Mouse (Mus musculus) liver, adult 2 months (tissue): ENCODE measurements at regions not wholly inside any gene's neighbourhood (a gene's known extent, or its start where the extent isn't known, plus 50 kb on each side); places are given as distances from the start of the nearest gene placed in this dataset.
A peak's percentile ranks its signal among the peaks of the same experiment; 100 is the strongest.

Experiments used
- DNase-seq: peaks from one replicate; pipeline ENCODE4 v3.0.0-alpha.2; 2011; ENCODE audit warnings: low read depth, low spot score; ENCODE audit errors: extremely low read depth
- H3K27ac ChIP-seq: fragments of 200-500 bp; replicated peaks from 2 replicates; pipeline ENCODE4 v1.5.1; 2012; ENCODE audit warnings: low read depth, mild to moderate bottlenecking, control low read depth, inconsistent platforms, low read length; ENCODE audit not compliant: insufficient read depth
- H3K27me3 ChIP-seq: fragments of 200-500 bp; 2 replicates; pipeline ENCODE4 v1.6.1; 2012; ENCODE audit warnings: mild to moderate bottlenecking, moderate library complexity, low read length, inconsistent platforms; ENCODE audit not compliant: control insufficient read depth, insufficient read depth
- H3K36me3 ChIP-seq: fragments of 200-500 bp; 2 replicates; pipeline ENCODE4 v1.6.1; 2012; ENCODE audit warnings: low read length, inconsistent platforms; ENCODE audit not compliant: control insufficient read depth, insufficient read depth
- H3K4me1 ChIP-seq: fragments of 200-500 bp; 2 replicates; pipeline ENCODE4 v1.6.1; 2011; ENCODE audit warnings: low read length; ENCODE audit not compliant: control insufficient read depth, insufficient read depth
- H3K4me3 ChIP-seq: fragments of 200-500 bp; 2 replicates; pipeline ENCODE4 v1.5.1; 2011; ENCODE audit warnings: low read depth, mild to moderate bottlenecking, control low read depth, low read length, moderate library complexity; ENCODE audit not compliant: insufficient read depth
- H3K79me2 ChIP-seq: fragments of 200-500 bp; 2 replicates; pipeline ENCODE4 v1.6.1; 2012; ENCODE audit warnings: inconsistent platforms, mild to moderate bottlenecking, low read length, moderate library complexity; ENCODE audit not compliant: control insufficient read depth, insufficient read depth
- H3K9ac ChIP-seq: fragments of 200-500 bp; 2 replicates; pipeline ENCODE4 v1.6.1; 2012; ENCODE audit warnings: low read depth, mild to moderate bottlenecking, control low read depth, inconsistent platforms, low read length
- CTCF ChIP-seq: fragments of 200-500 bp; IDR thresholded peaks from 2 replicates; pipeline ENCODE4 v1.5.1; 2011; ENCODE audit warnings: low read depth, low read length, control low read depth
- POLR2A ChIP-seq: fragments of 200-500 bp; IDR thresholded peaks from 2 replicates; pipeline ENCODE4 v1.6.1; 2011; ENCODE audit warnings: low read length, control low read depth; ENCODE audit not compliant: insufficient read depth; ENCODE audit errors: extremely low read depth
- WGBS: fragments of 180-500 bp; shearing (Covaris S2); methylation state at CpG from one replicate; pipeline ENCODE4 v1.1.7; 2018; 5-methylcytosine and 5-hydroxymethylcytosine counted together

DNA sequence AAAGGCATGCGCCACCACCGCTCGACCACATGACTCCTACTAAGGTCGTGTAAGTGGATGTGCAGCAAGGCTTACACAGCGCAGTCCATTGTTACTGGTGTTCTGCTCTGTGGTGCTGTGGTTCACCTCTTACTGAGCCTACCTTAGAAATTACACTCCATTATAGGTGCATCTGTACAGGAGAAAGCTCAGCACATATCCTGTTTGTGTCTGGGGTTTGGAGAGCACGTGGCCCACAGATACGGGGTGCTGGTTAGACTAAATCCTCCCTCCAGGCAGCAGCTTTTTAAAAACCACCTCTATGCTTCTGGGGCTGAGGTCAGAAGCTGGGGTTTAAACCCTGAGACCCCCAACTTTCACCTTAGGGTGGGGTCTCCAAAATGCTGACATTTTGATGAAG lies 89.5 kb downstream of the Cpn2 start:
- Histone ChIP-seq H3K27ac (no peak overlapping the region), H3K4me1 (no peaks in the 10 kb centered on the region; the same call in 1 of the 2 replicates), H3K27me3 (no peaks in the 10 kb centered on the region), H3K9ac (no peak overlapping the region), H3K4me3 (no peak overlapping the region), H3K36me3 (no peaks in the 10 kb centered on the region), H3K79me2 (no peaks in the 10 kb centered on the region)
- TF ChIP-seq POLR2A (no peak), CTCF (no peak)
- no peak for DNase-seq
- 90% methylated on average over 7 of the region's 7 CpGs for WGBS

DNA sequence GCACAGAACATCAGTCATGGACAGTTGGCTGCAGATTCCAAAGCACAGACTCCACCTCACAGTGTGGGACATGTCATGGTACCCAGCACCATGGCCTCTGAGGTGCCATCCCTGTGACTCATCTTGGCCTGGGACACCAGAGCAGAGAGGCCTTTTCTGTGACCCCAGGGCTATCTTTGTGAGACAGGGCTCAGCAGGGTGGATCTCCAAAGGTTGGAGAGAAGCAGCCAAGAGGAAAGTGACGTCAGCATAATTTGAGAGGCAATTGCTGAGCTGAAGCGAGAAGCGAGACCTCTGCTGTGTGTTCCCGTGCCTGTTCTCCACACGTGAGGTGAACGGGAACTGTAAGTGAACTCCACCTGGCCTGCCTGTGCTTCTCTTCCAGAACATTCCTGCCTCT lies 88.7 kb downstream of the Cpn2 start:
- TF ChIP-seq CTCF = no peak
- TF ChIP-seq POLR2A = no peak
- Histone ChIP-seq H3K9ac (no peak overlapping the region), H3K27me3 (no peaks in the 10 kb centered on the region), H3K27ac (no peak overlapping the region), H3K36me3 (no peaks in the 10 kb centered on the region), H3K4me1 (no peaks in the 10 kb centered on the region; the same call in 1 of the 2 replicates), H3K79me2 (no peaks in the 10 kb centered on the region), H3K4me3 (no peak overlapping the region)
- WGBS = 89% methylated on average over 6 of the region's 6 CpGs
- DNase-seq = no peak

DNA sequence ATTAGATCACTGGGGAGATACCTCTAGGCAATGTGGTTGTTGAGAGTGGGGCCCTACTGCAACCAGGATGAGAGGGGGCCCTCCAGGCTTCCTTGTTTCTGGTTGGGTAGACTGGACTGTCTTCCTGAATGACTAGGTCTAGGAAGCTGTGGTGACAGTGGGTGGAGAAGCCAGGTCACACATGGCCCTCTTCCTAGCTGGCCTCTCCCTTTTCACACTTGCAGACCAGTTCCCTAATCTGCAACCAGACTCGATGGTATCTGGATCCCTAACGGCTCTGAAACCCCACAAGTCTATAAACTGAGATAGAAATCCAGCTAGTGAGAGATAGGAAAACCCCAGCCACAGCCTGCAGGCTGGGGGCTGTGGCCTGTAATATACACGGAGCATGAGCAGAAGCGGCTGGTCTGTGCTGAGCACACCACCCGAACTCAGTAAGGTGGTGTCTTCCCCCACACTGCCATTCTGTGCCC lies 87.8 kb downstream of the Cpn2 start:
- 86% methylated on average over 5 of the region's 5 CpGs for WGBS
- TF ChIP-seq POLR2A (no peak), CTCF (no peak)
- Histone ChIP-seq H3K79me2 (no peaks in the 10 kb centered on the region), H3K4me1 (peaks cover 1% of the 10 kb centered on the region; the same call in 1 of the 2 replicates), H3K9ac (no peak overlapping the region), H3K36me3 (no peaks in the 10 kb centered on the region), H3K4me3 (no peak overlapping the region), H3K27me3 (no peaks in the 10 kb centered on the region), H3K27ac (no peak overlapping the region)
- no peak for DNase-seq

DNA sequence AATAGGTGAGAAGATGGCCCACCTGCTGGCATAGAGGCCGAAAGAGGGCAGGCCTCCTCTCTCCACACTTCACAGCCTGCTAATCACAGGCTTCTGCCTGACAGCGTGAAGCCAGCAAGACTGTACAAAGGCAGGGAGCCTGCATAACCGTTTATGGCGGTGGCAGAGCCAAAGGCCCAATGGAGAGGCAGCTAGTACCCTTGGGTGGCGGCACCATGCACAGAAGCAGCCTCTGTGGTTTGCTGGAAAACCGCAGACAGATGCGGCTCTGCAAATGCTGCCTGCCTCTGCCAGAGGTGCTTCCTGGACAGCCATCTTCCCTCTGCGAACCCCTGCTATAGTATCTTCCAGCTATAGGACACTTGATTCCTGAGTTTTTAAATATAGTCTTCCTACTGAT lies 86.2 kb downstream of the Cpn2 start:
- no peak for DNase-seq
- Histone ChIP-seq H3K9ac (no peak overlapping the region), H3K4me3 (no peak overlapping the region), H3K27ac (no peak overlapping the region), H3K4me1 (peaks cover 3% of the 10 kb centered on the region; the same call in 1 of the 2 replicates), H3K27me3 (no peaks in the 10 kb centered on the region), H3K79me2 (no peaks in the 10 kb centered on the region), H3K36me3 (no peaks in the 10 kb centered on the region)
- TF ChIP-seq POLR2A (no peak), CTCF (no peak)
- WGBS = 88% methylated on average over 8 of the region's 8 CpGs

DNA sequence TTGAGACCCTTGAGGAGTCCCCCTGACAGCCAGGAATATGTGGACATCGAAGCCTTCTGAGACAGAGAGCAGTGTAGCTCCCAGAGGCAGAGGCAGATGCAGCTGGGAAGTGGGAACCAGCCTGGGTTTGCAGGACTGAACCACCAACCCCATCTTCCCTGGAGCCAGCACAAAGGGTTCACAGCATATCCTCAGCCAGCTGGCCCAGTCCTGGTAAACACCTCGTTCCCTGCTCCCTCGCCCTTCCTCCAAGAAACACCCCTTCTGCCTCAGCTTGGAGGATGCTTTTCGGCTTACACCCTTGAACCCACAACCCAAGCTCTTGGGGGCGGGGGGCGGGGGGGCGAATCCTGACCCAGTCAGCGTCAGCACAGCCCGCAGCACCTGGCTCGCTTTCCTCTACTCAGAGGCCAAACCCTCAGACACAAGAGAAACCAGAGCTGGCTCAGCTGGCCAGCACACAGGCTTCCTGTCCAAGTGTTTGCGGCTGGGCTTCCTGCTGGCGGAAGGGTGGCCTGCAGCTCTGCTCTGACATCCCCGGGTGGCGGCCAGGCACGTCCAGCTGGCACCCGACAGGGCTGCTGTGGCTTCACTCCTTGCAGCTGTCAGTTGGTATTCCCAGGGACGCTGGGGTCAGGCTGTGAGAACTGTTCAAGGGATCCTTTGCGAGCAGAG lies 82.6 kb downstream of the Cpn2 start:
- Histone ChIP-seq H3K9ac (peak overlapping the region; percentile 48; the same call in 1 of the 2 replicates), H3K27ac (peak overlapping the region; percentile 43), H3K36me3 (no peaks in the 10 kb centered on the region), H3K4me3 (peak overlapping the region; percentile 10; the same call in 1 of the 2 replicates), H3K27me3 (no peaks in the 10 kb centered on the region), H3K4me1 (peaks cover 17% of the 10 kb centered on the region), H3K79me2 (no peaks in the 10 kb centered on the region)
- peak; percentile 63 for DNase-seq
- 25% methylated on average over 18 of the region's 18 CpGs for WGBS
- TF ChIP-seq CTCF (0 out of 2 replicates have a peak, but pooled peaks have one; percentile 22), POLR2A (no peak)

DNA sequence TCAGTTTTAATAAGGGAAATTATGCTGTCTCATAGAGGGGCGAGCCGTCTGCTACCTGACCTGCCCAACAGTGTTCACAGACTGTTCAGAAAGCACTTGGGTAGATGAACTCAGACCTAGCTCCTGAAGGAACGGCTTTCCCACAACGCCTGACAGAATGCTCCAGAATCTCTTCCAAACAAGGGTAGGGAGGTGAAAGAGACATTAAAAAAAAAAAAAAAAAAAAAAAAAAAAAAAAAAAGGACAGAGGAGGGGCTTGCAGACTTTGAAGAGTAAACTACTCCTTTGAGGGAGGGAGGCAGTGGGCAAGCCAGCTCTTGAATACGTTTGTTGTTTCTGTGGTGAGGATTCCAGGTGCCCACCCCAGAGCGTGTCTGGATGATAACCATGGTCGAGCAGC lies 81.6 kb downstream of the Cpn2 start:
- TF ChIP-seq CTCF (no peak), POLR2A (no peak)
- WGBS = 83% methylated on average over 7 of the region's 7 CpGs
- Histone ChIP-seq H3K27ac (no peak overlapping the region), H3K9ac (no peak overlapping the region), H3K27me3 (no peaks in the 10 kb centered on the region), H3K4me3 (no peak overlapping the region), H3K4me1 (peaks cover 17% of the 10 kb centered on the region), H3K79me2 (no peaks in the 10 kb centered on the region), H3K36me3 (no peaks in the 10 kb centered on the region)
- DNase-seq = no peak
